Mouse (Mus musculus) thymus, postnatal 25 days (tissue): ENCODE measurements around the gene Cox8b.
"Not testable (repeated sequence)": the region's sequence is repeated elsewhere in the genome, so short reads cannot be mapped to it uniquely, and the experiment has no call there.

Source experiments
- DNase-seq: peaks from one replicate; pipeline ENCODE4 v3.0.0; 2022

The Cox8b gene

DNA sequence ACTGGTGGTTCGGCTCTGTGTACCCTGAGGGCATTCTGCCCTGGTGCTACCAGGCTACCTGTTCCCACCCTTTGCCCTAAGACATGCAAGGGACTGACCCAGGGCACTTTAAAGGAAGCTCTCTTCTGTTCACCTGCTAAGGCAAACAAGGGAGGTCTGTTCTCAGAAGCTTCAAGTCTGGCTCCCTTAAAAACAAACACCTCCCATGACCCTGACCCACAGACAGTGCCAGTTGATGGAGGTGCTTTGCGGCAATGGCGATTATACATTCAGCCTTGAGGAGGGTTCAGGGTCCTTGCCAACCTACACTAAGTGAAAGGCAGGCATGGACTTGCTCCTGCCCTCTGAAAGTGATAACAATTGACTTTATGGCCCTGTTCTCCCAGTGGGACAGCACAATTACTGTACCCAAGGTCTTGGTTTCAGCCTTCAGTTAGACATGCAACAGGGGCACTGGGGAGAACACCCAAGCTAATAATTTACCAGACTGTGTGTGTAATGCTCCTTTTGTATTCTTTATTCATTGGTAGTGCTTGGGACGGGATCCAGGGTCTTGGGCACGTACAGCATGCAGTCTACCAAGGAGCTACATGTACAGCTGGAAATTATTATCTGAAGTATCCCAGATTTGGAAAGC lies 12.7 kb upstream of the Cox8b start:
- no peak for DNase-seq

DNA sequence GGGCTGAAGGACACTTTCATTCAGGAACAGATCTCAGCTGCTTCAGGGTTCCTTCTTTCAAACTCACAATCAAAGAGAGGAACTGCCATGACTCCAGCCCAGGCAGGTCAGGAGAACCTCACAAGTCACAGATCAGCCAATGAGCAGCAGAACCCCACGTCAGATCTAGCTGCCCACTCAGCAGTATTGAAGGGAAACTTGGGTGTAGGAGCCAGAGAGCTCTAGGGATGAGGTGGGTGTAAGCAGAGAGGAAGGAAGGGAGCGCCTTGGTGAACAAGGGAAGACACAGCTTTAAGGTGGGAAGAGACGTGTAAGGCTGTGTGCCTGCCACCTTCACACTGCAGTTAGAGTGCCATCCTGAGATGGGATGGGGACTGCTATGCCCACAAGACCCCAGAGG lies 12.0 kb upstream of the Cox8b start:
- DNase-seq = no peak

DNA sequence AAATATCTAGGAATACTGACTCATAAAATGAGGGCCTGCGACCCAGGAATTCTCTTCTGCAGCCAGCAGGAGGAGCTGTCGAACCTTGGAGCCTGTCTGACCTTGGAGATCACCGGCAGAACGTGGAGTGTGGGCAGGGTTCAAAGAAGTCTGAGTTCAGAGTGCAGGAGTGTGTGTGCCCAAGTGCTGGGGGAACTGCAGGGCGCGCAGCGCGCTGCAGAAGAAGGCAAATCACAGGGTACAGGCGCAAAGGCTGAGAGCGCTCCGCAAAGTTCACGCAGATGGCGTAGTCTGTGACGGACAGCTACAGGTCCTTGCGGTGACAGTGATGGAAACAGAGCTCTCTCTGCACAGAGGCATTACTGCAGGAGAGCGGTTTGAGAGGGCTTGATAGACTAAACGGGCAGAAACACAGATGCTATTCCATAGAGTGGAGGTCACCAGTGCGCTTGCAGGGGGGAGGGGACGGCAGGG lies 8.4 kb upstream of the Cox8b start:
- peak; percentile 78 for DNase-seq

DNA sequence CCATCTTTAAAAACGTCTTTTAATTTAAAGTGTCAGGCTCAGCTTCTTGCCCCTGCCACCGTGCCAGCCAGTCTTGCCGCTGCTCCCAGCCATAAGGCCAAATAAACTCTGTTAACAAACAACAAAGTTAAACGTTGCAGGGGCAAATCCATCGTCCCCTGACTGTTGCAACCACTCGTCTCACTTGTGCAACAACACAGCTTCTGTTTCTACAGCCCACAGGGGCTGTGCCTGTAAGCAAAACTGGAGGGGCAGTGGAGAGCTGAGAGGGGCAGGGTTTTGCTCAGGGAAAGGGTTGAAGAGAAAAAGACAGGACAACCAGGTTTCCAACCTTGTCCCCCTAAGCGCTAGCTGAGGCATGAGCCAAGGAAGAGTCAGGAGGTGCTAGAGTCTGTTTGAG lies 7.9 kb upstream of the Cox8b start:
- no peak for DNase-seq

DNA sequence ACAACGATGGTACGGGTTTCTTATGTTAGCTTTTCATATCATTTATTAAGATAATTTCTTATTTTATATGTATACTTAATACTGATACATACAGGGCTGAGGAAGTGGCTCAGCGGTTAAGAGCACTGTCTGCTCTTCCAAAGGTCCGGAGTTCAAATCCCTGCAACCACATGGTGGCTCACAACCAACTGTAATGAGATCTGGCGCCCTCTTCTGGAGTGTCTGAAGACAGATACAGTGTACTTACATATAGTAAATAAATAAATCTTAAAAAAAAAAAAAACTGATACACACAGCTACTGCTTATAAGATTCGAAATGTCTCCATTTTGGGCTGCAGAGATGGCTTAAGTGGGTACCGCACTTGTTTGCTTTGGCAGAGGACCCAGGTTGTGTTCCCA lies 7.5 kb upstream of the Cox8b start:
- no peak for DNase-seq

DNA sequence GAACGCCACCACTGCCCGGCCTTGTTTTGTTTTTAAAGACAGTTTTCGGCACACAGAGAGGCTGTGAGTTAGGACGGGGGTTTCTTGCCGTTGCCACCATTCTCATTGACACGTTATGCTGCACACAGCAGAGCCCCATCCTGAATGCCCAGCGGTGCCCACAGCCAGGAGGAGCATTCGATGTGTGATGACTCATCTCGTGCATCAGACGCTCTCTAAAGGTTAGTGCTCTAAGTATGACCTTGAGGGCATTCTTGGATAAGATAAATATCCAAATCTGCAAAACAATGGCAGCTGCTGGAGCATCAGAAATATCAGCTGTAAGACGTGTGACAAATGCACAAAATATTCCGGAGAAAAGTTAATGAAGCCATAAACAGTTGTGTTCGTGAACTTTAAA lies 6.9 kb upstream of the Cox8b start:
- DNase-seq = no peak

DNA sequence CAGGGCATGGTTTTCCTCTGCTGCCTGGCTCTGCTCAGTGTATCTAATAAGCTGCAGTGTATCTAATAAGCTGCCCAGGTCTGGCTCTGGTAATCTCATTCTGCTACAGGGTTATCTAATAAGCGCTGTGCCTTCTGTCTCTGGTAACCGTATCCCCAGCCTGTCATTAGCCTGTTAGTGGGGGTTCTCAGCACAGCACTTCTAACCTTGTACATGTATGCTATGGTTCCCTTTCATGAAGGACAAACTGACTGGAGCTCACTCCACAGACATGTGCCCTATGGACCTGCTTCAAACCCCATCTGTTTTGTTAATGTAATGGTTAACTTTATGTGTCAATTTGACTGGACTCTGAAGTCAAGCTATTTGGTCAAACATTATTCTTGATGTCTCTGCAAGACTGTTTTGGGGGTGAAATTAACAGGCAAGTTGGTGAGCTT lies 5.4 kb upstream of the Cox8b start:
- no peak for DNase-seq

DNA sequence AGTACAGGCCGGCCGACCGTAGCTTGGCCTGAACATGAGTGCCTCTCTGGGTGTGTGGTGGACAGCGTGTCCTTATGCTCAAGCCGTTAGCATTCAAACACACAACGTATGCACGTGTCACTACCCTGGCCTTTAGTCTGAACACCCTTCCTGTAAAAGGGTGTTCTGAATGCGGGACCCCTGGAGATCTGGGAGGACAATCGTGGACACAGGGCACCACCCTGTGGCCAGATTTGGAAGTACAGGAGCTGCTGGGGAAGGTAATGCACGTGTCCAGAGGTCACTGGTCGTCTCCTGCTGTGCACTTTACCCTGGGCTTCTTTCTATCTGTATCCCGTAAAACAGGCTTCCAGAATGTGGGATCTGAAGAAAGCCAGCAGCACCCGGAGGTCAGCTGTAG lies 3.0 kb upstream of the Cox8b start:
- peak; percentile 81 for DNase-seq

DNA sequence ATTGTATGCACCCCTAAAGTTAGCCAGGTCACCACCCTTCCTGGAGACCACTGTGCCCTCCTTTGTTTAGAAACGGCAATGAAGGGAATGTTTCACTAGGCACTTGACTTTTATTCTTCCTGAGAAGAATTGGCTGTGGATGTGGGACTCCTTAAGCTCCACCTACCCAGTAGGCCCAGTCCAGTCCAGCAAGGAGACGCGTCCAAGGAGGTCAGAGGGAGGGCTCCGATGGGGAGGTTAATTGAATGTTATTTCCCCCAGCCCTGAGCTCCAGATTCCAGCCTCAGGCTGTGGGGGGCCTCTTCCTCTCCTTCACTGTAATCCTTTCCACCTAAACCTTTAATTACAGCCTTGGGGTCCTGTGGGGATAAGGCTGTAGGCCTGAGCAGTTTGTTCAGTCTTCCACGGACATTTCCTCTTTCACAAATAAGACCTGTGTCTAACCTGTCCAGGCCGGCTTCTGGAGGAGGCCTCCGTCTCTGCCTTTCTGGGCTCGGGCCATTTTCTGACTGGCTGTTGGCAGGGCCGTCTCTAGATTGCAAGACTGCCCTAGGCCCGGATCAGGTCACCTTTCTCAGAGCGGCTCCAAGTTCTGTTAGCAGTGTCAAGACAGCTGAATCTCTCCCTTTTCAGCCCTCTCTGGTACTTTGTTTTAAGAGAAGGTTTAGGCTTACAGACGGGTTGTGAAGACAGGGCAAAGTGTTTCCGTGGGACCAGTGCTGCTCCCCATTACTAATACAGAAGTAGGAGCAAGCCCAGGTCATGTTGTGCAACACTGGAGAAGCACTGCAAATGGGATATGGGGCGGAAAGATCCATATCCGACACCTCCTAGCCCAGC lies 2.0 kb upstream of the Cox8b start:
- DNase-seq = no peak

DNA sequence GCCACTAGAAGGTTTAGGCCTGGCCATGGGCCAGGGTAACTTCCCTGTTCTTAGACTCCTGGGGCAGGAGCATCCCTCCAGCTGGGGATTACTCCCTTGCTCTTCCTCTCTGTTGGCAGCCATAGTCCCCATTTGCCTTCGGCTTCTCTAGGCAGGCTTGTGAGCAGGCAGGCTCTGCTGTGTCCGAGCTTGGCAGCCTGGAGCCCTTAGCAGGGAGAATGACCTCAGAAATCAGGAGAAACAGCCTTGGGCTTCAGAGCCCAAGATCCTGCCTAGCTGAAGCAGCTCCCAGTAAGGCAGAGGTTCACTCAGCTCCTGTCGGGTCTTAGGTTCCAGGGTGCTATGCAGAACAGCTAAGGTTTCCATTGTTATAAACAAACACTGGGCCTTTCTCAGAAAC lies 1.1 kb downstream of the Cox8b start:
- DNase-seq = no peak

DNA sequence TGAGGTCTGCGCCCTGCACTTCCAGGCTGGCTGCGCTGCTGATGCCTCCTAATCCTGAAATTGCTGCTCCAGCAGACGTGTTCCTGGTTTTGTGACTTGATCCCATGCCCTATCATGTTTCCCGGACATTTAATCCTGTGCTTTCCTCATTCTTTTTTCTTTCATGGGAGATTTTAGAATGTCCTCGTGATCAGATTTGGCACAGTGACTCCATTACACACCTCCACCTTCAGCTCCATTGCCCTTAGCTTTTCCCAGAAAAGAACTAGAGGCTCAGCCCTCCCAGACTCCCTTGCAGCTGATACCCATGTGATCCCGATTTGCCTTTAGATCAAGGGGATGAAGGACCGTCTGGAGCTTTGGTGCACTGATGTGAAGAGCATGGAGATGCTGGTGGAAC lies 2.4 kb downstream of the Cox8b start:
- no peak for DNase-seq

DNA sequence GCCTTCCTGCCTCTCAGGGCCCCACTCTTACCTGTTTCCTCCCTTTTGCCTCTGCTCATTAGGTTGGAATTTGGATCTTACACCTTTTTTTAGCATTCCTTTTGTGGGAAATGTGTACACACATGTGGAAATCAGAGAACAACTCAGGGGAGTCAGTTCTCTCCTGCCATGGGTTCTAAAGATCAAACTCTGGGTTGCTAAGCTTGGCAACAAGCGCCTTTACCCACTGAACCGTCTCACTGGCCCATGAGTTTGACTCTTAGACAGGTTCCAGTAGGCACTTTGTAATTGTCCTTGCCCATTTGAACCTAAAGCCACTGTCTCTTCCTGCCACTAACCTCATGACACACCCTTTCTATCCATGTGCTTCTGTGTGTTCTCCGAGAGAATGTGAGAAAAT lies 5.6 kb downstream of the Cox8b start:
- no peak for DNase-seq

DNA sequence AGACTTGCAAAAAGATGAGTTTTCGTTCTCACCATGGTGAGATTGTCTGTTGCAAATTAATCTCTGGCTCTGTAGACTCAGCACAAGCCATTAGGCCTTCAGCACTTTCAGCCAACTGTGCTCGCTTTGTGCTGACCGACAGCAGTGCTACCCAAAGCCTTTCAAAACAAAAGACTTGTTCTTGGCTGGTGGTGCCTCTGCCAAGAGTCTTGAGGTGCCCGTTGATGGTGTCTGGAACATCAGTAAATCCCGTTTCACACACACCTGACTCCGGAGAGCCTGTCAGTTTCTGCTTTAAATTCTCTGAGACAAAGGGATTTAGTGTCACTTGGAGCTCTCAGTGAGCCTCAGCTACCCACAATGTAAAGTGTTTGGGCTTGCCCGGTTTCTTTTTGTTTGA lies 6.2 kb downstream of the Cox8b start:
- DNase-seq = no peak

DNA sequence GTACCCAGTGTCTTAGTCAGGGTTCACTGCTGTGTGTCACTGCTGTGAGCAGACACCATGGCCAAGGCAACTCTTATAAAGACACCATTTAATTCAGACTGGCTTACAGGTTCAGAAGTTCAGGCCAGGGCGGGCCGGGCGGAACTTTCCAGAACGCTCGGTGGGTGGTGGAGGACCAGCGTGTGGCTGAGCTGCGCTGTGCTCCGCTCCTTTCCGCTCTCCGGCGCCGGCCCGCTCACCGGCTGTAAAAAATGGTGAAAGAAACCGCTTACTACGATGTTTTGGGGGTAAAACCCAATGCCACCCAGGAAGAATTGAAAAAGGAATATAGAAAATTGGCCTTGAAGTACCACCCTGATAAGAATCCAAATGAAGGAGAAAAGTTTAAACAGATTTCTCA lies 9.6 kb downstream of the Cox8b start:
- not testable (repeated sequence) for DNase-seq

DNA sequence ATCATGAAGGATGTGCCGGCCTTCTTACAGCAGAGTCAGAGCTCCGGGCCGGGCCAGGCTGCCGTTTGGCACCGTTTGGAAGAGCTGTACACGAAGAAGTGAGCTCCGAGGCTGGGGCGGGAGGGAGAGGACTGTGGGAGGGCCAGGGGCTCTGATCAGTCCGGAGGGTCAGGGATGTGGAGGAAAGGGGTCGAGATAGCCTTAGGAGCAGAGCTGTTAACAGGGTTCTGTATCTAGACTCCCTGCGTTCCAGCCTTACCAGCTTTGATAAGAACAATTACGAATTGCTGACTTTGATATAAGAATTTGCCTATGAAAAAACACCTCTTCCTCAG lies 17.8 kb downstream of the Cox8b start:
- DNase-seq = no peak

DNA sequence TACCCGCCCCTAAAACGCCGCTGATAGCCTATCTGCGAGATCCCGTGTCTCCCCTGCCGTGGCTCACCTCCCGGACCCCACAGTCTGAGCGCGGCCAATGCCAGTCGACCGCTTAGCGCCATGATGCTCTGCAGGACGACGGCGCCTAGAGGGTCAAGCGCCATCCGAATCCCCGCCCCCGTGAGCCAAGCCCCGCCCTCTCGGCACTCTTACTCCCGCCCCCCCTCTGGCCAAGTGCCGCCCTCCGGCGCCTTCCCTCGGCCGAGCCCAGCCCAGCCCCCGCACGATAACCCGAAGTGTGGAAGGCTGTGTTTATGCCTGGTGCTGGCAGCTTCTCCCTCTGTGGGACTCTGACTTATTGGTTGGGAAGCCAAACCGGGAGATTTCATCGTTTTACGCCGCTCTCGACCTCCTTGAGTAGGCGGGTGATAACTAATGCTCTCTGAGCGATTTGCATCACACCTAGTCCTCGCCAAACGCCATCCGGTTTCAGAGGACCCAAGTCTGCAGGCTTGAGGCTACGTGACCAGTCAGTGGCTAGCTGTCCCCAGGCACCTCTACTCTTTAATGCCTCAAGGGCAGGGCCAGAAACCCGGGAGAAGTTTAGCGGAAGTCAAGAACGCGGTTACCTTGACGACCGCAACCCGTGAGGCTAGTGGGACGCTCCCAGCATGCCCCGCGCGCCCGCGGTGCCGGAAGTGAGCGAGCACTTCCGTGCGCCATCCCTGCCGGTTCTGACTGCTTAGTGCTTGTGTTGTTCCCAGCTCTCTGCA lies 18.4 kb downstream of the Cox8b start, which contains the start of the genes Psmd13 and Sirt3:
Psmd13 (plus strand) TSS at position 273 of the 773 bp plus-strand sequence.
Sirt3 (minus strand) TSS at position 614 of the 773 bp plus-strand sequence.
- peak; percentile 92 for DNase-seq

DNA sequence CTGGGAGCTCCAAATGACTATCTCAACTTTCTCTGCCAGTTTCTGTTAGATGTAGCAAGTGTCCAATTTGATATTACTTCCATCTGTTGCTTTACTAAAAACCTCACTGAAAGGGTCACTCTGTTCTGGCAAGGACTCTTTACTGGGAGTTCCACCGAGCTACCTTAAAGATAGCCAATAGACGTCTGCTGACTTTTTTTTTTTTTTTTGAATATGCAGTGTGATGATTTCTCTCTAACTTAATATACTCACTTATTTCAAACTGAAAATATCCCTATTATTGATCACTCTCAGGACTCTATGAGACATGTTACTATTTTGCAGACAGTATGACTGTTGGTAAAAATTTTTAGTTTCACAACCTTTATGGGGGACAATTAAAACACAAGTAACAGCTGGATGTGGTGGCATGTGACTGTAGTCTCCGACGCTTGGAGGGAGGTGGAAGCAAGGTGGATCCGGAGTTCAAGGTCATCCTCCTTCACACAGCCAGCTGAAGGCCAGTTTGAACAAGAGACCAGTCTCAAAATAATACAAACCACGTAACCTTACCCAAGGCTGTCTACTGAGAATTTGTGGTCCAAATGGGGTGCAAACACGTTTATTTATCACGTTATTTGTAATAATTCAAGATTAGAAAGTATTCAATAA lies 19.3 kb downstream of the Cox8b start:
- DNase-seq = no peak

DNA sequence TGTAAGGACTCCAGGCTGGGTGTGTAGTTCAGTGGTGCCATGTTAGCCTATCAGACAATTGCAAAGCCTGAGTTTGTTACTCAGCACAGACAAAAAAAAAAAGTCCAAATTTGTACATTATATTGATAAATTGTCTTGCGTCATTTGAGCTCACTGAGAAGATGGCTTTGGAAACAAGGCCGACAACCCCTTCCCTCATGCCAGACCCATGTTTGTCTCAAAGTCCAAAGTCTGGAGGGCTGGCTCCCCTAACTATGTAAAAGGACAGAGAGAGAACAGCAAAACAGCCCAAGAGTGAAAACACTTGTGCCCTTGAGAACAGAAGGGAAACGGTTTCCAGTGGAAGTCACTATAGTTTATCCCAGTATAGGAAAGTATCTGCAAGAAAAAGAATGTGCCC lies 19.8 kb downstream of the Cox8b start:
- DNase-seq = no peak

DNA sequence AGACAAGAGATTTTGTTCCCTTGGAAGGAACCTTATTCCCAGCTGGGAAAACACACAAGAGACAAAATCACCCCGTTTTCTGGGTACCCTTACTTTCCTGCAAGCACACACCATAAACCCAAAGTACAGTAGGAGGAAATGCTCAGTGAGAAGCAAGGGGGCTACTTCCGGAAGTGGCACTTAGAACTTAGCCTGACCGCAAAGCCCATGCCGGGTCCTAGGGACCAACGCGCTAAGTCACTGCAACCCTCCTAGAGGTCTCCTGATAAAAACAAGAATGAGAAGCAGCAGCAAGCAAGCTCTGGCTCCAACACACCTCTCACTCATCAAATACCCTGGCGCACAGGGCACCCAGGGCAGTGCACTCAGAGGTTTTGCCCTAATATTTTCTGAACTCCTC lies 20.9 kb downstream of the Cox8b start:
- peak; percentile 16 for DNase-seq

DNA sequence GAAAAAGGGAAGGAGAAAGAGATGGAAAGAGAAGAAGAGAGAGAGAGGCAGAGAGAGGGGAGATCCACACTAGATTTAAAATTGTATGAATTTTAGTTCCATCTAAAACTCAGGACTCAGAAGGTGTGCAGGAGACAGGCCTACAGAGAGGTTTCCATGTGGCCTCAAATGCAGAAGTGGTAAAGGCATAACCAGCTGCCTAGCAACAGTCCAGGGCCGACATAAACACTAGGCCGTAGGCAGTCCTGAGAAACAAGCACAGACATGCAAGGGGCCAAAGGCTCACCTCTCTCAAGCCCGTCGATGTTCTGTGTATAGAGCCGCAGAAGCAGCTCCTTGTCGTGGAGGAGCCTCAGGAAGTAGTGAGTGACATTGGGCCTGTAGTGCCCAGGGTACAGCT lies 22.9 kb downstream of the Cox8b start:
- DNase-seq = no peak

DNA sequence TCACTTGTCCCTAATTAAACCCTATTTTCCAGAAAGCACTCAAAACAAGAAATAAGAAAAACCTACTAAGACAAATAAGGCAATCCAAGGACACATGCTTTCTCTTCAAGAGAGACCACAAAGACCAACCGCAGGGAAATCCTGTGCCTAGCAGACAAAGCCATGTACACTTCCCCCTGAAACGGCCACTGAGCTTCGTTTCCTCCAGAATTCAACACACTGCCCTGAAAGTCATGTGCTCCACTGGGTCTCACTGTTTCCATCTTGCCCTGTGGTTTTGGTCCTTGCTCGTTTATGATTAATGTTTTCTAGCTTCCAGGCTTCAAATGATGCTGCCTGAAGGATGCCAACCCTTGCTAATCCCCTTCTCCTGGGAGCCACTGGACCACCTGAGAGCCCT lies 26.0 kb downstream of the Cox8b start:
- no peak for DNase-seq

DNA sequence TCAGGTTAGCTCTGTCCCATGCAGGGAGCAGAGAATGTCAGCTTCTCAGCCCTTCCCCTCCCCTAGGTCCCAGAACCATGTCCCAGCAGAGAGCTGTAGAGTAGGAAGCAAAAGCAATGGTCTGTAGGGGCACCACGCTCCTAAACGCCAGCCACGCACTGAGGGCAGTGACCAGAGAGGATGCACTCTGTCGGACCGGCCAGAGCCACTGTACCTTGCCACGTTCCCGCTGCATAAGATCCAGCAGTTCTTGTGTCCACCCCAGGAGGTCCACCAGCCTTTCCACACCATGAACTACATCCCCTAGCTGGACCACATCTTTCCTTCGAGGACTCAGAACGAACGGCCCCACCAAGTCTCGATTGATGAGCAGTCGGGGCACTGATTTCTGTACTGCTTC lies 35.5 kb downstream of the Cox8b start:
- no peak for DNase-seq

DNA sequence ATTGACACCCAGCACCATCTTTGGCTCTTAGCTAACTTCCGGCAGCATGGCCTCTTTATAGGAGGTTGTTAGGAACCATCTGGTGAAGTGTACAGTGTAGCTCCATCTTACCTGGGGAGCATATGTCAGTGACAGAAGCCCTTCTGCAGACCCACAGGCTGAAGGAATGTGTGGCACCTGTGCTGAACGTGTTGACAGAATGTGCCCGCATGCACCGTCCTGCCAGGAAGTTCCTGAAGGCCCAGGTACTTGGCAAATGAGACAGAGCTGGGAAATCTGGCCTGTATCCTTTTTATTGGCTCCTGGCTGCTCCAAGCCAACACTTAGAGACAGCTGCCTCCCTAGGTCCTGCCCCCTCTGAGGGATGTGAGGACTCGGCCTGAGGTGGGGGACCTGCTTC lies 39.5 kb downstream of the Cox8b start:
- DNase-seq = no peak
